Mouse (Mus musculus): Measurements from ENCODE around the gene Gpr137c. TPM values are rescaled to one million over a fixed set of nuclear protein-coding genes. Genes with fewer than 3 reads are reported as not detected.

Gene Gpr137c
- polyA plus RNA-seq (2014; fragmentation: Nextera tagmentation; extraction: Ambion mirVana), result 9.6 and 10.0 TPM in 2 replicates

DNA sequence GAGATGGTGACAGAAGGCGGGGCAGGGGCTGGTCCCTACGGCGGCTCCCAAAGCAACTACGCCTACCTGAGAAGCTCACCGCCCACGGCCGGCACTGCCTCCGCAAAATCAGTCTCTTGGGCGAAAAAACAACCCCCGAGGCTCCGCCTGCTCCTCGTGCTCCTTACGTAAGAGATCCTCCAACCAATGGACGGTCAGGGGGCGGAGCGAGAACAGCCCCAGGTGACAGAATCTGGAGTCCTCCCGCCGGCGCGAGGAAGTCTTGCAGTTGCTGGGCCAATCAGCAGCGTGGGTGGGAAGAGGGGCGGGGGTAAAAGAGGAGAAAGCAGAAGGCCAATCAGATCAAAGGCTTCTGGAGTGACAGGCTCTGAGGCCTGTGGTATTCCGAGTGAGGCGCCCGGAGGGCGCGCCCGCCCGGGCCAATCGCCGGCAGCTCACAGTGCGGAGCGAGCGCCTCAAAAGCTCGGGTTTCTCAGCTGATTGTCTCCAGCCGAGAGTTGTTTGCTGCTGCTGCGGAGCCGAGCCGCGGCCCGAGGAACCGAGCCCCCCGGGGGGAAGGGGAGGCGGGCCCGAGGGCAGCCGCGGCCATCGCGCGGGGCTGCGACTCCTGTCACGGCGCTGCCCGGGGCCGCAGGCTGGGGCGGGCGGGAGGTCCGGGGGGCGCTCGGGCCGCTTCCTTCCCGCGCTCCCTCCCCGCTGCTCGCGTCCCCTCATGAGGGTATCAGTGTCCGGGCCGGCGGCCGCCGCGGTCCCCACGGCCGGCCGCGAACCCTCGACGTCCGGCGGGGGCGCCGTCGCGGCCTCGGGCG lies at the start of gene Gpr137c:
TSS of gene Gpr137c (plus strand) at position 437 of the 809 bp plus-strand sequence.
- H3K4me2 ChIP-seq (replicated peaks; ENCODE audit: low read depth, low read length), result peak within 1 kb of the TSS; percentile 83
- no peaks in the 10 kb centered on the region for H3K36me3 ChIP-seq (ENCODE audit: control insufficient read depth, insufficient read depth, low read length)
- no peaks in the 10 kb centered on the region for H3K9me3 ChIP-seq (ENCODE audit: control insufficient read depth, low read length)
- WGBS, result under 1% methylated on average over 25 of the region's 86 CpGs
- peak within 1 kb of the TSS; percentile 94 for H3K9ac ChIP-seq (ENCODE audit: low read depth, low read length)
- peak; percentile 98 for ATAC-seq (ENCODE audit: low FRiP score)
- DNase-seq (ENCODE audit: low spot score), result peak; percentile 98
- H3K27me3 ChIP-seq (ENCODE audit: control insufficient read depth, insufficient read depth, low read length), result no peaks in the 10 kb centered on the region
- H3K4me3 ChIP-seq (ENCODE audit: low read depth, low read length), result peak within 1 kb of the TSS; percentile 91
- H3K27ac ChIP-seq (ENCODE audit: low read depth, low read length), result peak within 1 kb of the TSS; percentile 95
- no peaks in the 10 kb centered on the region; the same call in 1 of the 2 replicates for H3K4me1 ChIP-seq (replicated peaks; ENCODE audit: control insufficient read depth, insufficient read depth, low read length)

DNA sequence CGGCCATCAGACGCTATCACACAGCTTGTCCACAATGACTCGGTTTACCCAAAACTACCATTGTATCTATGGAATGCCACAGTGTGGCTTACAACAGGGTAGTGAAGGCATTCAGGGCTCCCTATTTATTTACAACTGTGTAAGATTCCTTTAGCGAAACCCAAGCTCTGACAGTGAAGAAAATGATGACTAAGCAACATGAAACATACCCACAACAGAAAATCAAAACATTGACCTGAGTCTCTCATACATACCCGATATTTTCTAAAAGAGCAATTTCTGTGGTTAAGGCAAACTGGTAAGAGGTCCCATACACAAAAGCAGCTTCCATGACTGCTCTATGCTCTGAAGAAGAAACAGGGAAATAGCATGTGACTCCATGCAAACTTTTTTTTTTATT lies 47.3 kb upstream of the Gpr137c start:
- no peak overlapping the region for H3K4me2 ChIP-seq (replicated peaks; ENCODE audit: low read depth, low read length)
- 95% methylated on average over 5 of the region's 5 CpGs for WGBS
- no peaks in the 10 kb centered on the region for H3K4me1 ChIP-seq (replicated peaks; ENCODE audit: control insufficient read depth, insufficient read depth, low read length)
- H3K9ac ChIP-seq (ENCODE audit: low read depth, low read length), result no peak overlapping the region
- H3K27ac ChIP-seq (ENCODE audit: low read depth, low read length), result no peak overlapping the region
- ATAC-seq (ENCODE audit: low FRiP score) (no peak), DNase-seq (ENCODE audit: low spot score) (no peak)
- no peak overlapping the region for H3K4me3 ChIP-seq (ENCODE audit: low read depth, low read length)
- no peaks in the 10 kb centered on the region for H3K27me3 ChIP-seq (ENCODE audit: control insufficient read depth, insufficient read depth, low read length)
- H3K9me3 ChIP-seq (ENCODE audit: control insufficient read depth, low read length), result no peaks in the 10 kb centered on the region
- no peaks in the 10 kb centered on the region for H3K36me3 ChIP-seq (ENCODE audit: control insufficient read depth, insufficient read depth, low read length)

DNA sequence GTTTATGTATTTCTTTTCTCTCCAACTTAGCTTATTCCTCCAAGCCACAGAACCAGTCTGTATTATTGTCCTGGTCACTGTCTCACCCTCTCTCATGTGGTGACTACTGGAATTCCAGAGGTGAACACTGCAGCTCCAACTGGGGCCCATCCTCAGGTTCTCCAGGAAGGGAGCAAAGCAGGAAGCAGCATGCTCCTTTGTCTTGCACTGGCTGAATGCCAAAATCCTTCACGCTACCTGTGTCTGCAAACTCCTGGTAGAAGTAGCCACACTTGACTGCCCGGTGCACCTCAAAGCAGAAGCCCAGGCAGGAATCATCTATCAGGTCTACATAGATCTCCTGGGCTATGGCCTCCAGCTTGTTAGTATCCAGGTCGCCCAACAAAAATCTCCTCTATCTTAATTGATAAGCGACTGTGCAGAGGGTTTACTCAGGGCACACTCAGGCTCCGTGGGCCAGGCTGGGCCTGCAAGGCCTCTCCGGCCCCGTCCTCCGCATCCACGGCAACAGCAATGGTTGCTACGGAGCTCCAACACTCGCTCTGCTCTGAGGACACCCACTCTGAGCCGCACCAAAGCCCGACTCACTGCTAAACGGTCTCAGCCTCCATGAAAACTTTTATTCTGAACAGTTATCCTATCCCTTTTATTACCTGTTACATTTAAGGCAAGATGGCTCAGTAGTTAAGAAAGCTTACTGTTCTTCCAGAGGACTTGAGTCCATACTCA lies 44.3 kb upstream of the Gpr137c start:
- Histone ChIP-seq H3K27ac (ENCODE audit: low read depth, low read length) (no peak overlapping the region), H3K4me2 (replicated peaks; ENCODE audit: low read depth, low read length) (no peak overlapping the region), H3K27me3 (ENCODE audit: control insufficient read depth, insufficient read depth, low read length) (no peaks in the 10 kb centered on the region), H3K36me3 (ENCODE audit: control insufficient read depth, insufficient read depth, low read length) (no peaks in the 10 kb centered on the region), H3K4me3 (ENCODE audit: low read depth, low read length) (no peak overlapping the region), H3K4me1 (replicated peaks; ENCODE audit: control insufficient read depth, insufficient read depth, low read length) (no peaks in the 10 kb centered on the region), H3K9me3 (ENCODE audit: control insufficient read depth, low read length) (no peaks in the 10 kb centered on the region), H3K9ac (ENCODE audit: low read depth, low read length) (no peak overlapping the region)
- ATAC-seq (ENCODE audit: low FRiP score) (no peak), DNase-seq (ENCODE audit: low spot score) (no peak)
- 80% methylated on average over 14 of the region's 14 CpGs for WGBS

DNA sequence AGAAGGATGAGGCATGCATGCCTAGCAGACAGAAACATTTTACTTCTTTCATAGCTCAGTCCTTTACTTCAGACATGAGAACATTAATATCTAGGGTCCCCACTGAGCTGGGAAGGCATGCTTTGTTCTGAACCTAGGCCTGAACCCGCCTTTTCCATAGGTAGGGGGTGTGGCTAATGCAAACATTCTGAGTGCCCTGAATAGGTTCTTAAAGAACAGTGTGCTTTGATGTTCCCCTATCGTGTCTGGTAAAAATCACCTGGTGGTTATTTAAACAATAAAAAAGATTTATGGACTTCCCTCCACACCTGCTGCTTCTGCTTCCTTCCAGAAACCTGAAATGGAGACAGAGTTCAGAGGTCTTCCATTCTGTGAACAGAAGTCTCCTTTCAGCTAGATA lies 40.3 kb upstream of the Gpr137c start:
- ATAC-seq (ENCODE audit: low FRiP score), result no peak
- no peak for DNase-seq (ENCODE audit: low spot score)
- H3K4me1 ChIP-seq (replicated peaks; ENCODE audit: control insufficient read depth, insufficient read depth, low read length), result no peaks in the 10 kb centered on the region
- no peak overlapping the region for H3K4me2 ChIP-seq (replicated peaks; ENCODE audit: low read depth, low read length)
- WGBS, result 67% methylated on average over 2 of the region's 2 CpGs
- H3K9me3 ChIP-seq (ENCODE audit: control insufficient read depth, low read length), result no peaks in the 10 kb centered on the region
- H3K27ac ChIP-seq (ENCODE audit: low read depth, low read length), result no peak overlapping the region
- no peak overlapping the region for H3K9ac ChIP-seq (ENCODE audit: low read depth, low read length)
- no peaks in the 10 kb centered on the region for H3K36me3 ChIP-seq (ENCODE audit: control insufficient read depth, insufficient read depth, low read length)
- H3K4me3 ChIP-seq (ENCODE audit: low read depth, low read length), result no peak overlapping the region
- no peaks in the 10 kb centered on the region for H3K27me3 ChIP-seq (ENCODE audit: control insufficient read depth, insufficient read depth, low read length)

DNA sequence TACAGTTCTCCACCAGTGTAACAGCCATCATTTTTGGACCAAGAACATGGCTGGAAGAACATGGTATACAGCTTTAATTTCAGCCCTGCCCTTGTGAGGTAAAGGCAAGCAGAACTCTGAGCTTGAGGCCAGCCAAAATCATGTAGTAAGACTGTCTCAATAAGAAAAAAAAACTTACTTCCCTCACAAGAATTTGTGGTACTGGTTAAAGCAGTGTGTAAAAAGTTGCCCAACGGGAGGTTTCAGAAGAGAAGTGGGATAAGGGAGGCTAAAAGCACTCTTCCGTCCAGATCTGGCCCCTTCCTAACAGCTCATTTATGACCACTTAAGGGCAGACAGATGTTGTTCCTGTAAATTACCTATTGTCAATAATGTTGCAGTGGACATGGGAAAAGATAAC lies 39.9 kb upstream of the Gpr137c start:
- Histone ChIP-seq H3K27ac (ENCODE audit: low read depth, low read length) (no peak overlapping the region), H3K4me3 (ENCODE audit: low read depth, low read length) (no peak overlapping the region), H3K4me2 (replicated peaks; ENCODE audit: low read depth, low read length) (no peak overlapping the region), H3K9ac (ENCODE audit: low read depth, low read length) (no peak overlapping the region), H3K9me3 (ENCODE audit: control insufficient read depth, low read length) (no peaks in the 10 kb centered on the region), H3K4me1 (replicated peaks; ENCODE audit: control insufficient read depth, insufficient read depth, low read length) (no peaks in the 10 kb centered on the region), H3K36me3 (ENCODE audit: control insufficient read depth, insufficient read depth, low read length) (no peaks in the 10 kb centered on the region), H3K27me3 (ENCODE audit: control insufficient read depth, insufficient read depth, low read length) (no peaks in the 10 kb centered on the region)
- ATAC-seq (ENCODE audit: low FRiP score) (no peak), DNase-seq (ENCODE audit: low spot score) (no peak)
- 81% methylated on average over 2 of the region's 2 CpGs for WGBS

DNA sequence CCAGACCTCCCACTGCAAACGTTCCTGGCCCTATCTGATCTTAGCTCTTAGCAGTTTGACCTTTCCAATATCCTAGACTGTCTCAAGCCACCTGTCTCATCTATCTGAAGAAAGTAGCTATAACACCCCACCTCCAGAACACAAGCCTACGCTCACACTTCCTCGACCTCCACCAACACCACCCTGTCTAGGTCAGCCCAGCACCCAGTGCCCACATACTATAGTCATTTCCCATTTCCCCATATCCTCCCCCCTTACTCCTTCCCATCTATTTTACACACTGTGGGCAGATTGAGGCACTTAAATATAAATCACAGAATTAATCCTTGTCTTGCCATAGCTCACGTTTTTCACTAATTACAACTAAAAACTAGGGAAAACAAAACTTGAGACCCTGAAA lies 37.9 kb upstream of the Gpr137c start:
- no peak overlapping the region for H3K9ac ChIP-seq (ENCODE audit: low read depth, low read length)
- no peak overlapping the region for H3K27ac ChIP-seq (ENCODE audit: low read depth, low read length)
- H3K9me3 ChIP-seq (ENCODE audit: control insufficient read depth, low read length), result no peaks in the 10 kb centered on the region
- WGBS, result 89% methylated on average over 4 of the region's 4 CpGs
- H3K4me3 ChIP-seq (ENCODE audit: low read depth, low read length), result no peak overlapping the region
- no peak overlapping the region for H3K4me2 ChIP-seq (replicated peaks; ENCODE audit: low read depth, low read length)
- H3K36me3 ChIP-seq (ENCODE audit: control insufficient read depth, insufficient read depth, low read length), result no peaks in the 10 kb centered on the region
- H3K27me3 ChIP-seq (ENCODE audit: control insufficient read depth, insufficient read depth, low read length), result no peaks in the 10 kb centered on the region
- no peaks in the 10 kb centered on the region for H3K4me1 ChIP-seq (replicated peaks; ENCODE audit: control insufficient read depth, insufficient read depth, low read length)
- ATAC-seq (ENCODE audit: low FRiP score) (no peak), DNase-seq (ENCODE audit: low spot score) (no peak)

DNA sequence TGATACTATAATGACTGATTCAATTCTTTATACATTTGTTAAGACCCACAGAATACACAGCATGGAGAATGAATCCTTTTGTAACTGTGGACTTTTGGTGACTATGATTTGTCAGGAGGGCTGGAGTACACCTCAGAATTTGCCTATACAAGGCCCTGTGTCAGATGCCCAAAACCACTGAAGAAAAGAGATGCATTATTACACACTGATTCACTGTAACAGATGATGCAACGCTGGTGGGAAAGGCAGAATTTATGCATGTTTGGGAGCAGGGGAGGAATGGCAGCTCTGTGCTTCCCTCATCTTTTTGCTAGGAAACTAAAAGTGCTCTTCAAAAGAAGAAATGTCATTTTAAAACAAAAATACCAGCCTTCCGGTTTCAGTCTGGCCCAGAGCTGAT lies 28.5 kb upstream of the Gpr137c start:
- Histone ChIP-seq H3K4me3 (ENCODE audit: low read depth, low read length) (no peak overlapping the region), H3K27me3 (ENCODE audit: control insufficient read depth, insufficient read depth, low read length) (no peaks in the 10 kb centered on the region), H3K4me2 (replicated peaks; ENCODE audit: low read depth, low read length) (no peak overlapping the region), H3K9me3 (ENCODE audit: control insufficient read depth, low read length) (no peaks in the 10 kb centered on the region), H3K9ac (ENCODE audit: low read depth, low read length) (no peak overlapping the region), H3K27ac (ENCODE audit: low read depth, low read length) (no peak overlapping the region), H3K36me3 (ENCODE audit: control insufficient read depth, insufficient read depth, low read length) (no peaks in the 10 kb centered on the region), H3K4me1 (replicated peaks; ENCODE audit: control insufficient read depth, insufficient read depth, low read length) (no peaks in the 10 kb centered on the region)
- WGBS, result 84% methylated on average over 2 of the region's 2 CpGs
- no peak for DNase-seq (ENCODE audit: low spot score)
- ATAC-seq (ENCODE audit: low FRiP score), result no peak

DNA sequence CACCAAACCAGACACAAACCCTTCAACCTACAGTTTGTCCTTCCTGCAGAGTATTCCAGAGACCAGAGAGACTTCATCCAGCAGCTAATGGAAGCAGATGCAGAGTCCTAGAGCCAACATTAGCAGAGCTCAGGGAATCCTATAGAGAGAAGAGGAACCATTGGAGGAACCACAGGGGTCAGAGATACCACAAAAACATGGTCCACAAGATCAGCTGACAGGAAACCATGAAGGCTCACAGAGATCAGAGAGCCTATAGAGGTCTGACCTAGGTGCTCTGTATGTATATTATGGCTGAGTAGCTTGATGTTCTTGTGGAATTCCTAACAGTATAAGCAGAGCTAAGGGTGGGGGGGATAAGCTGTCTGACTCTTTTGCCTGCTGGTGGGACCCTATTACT lies 18.9 kb upstream of the Gpr137c start:
- Histone ChIP-seq H3K36me3 (ENCODE audit: control insufficient read depth, insufficient read depth, low read length) (no peaks in the 10 kb centered on the region), H3K9me3 (ENCODE audit: control insufficient read depth, low read length) (no peaks in the 10 kb centered on the region)

DNA sequence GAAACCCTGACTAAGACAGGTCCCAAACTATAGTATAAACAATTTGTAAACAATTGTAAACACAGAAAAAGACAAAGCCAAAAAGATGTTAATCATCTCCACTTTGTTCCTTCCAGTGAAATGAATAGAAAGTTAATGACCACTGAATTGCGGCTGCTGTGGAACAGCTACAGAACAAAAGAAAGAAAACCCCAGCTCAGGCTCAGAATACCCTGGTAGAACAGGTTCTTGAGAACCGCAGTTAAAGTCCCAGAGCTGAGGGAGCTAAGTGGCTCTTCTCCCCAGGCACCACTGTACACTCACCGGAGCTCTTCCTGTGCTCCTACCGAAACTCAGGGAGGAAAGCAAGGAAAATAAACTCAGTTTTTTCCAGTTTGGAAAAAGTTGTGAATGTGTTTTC lies 8.8 kb upstream of the Gpr137c start:
- DNase-seq (ENCODE audit: low spot score), result no peak
- H3K9ac ChIP-seq (ENCODE audit: low read depth, low read length), result no peak overlapping the region
- H3K4me2 ChIP-seq (replicated peaks; ENCODE audit: low read depth, low read length), result no peak overlapping the region
- H3K4me3 ChIP-seq (ENCODE audit: low read depth, low read length), result no peak overlapping the region
- WGBS, result 74% methylated on average over 4 of the region's 4 CpGs
- H3K27me3 ChIP-seq (ENCODE audit: control insufficient read depth, insufficient read depth, low read length), result no peaks in the 10 kb centered on the region
- no peak overlapping the region for H3K27ac ChIP-seq (ENCODE audit: low read depth, low read length)
- H3K36me3 ChIP-seq (ENCODE audit: control insufficient read depth, insufficient read depth, low read length), result no peaks in the 10 kb centered on the region
- no peaks in the 10 kb centered on the region for H3K9me3 ChIP-seq (ENCODE audit: control insufficient read depth, low read length)
- no peaks in the 10 kb centered on the region for H3K4me1 ChIP-seq (replicated peaks; ENCODE audit: control insufficient read depth, insufficient read depth, low read length)
- no peak for ATAC-seq (ENCODE audit: low FRiP score)

More for the DNA sequence above, 18.9 kb upstream of the Gpr137c start:
- Histone ChIP-seq H3K27ac (ENCODE audit: low read depth, low read length) (no peak overlapping the region), H3K4me2 (replicated peaks; ENCODE audit: low read depth, low read length) (no peak overlapping the region), H3K4me1 (replicated peaks; ENCODE audit: control insufficient read depth, insufficient read depth, low read length) (no peaks in the 10 kb centered on the region), H3K4me3 (ENCODE audit: low read depth, low read length) (no peak overlapping the region), H3K9ac (ENCODE audit: low read depth, low read length) (no peak overlapping the region), H3K27me3 (ENCODE audit: control insufficient read depth, insufficient read depth, low read length) (no peaks in the 10 kb centered on the region)
- DNase-seq (ENCODE audit: low spot score), result no peak
- ATAC-seq (ENCODE audit: low FRiP score), result no peak
